Mouse (Mus musculus): ENCODE results near the gene Fam240a.

DNA sequence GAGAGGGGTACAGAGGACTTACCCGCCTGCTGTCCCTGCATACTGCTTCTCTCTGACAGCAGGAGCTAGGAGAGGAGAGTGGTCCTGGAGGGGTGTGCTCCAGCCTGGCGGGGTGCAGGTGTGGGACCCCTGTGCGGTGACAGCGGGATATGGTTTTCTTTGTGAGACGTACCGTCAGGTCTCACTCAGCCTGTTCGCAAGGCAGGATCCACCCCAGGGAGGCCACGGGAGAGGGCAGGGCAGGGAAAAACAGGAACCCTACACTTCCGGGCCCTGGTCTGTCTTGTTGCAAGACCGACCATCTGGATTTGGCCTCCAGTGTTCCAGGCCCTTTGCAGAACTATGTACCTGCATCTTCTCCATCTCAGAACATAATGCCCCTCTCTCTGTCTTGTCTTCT lies 23.2 kb downstream of the Fam240a start:
- no peak for TF ChIP-seq POLR2A (IDR thresholded peaks at IDR 0.05; ENCODE audit: insufficient read length, low read depth)
- no peak for TF ChIP-seq E2F4 (IDR thresholded peaks at IDR 0.05; ENCODE audit: insufficient read depth)
- no peak for TF ChIP-seq TCF12 (IDR thresholded peaks at IDR 0.05; ENCODE audit: insufficient read depth, poor library complexity, severe bottlenecking)
- TF ChIP-seq MAX (IDR thresholded peaks at IDR 0.05; ENCODE audit: low read depth), result no peak
- TF ChIP-seq SRF (IDR thresholded peaks at IDR 0.05; ENCODE audit: control insufficient read depth, insufficient read length, low read depth), result no peak
- no peak for TF ChIP-seq USF1 (IDR thresholded peaks at IDR 0.05; ENCODE audit: low read depth)
- TF ChIP-seq POLR2AphosphoS2 (IDR thresholded peaks at IDR 0.05; ENCODE audit: insufficient read length, low read depth), result no peak
- no peak for TF ChIP-seq MYOD1 (IDR thresholded peaks at IDR 0.05; ENCODE audit: control insufficient read depth in 1 of 3, insufficient read length in 2 of 3, low read depth in 2 of 3)
